Mouse (Mus musculus) urinary bladder, postnatal 25 days (tissue): ENCODE data around the gene Hecw2.

ENCODE experiments used
- DNase-seq: peaks from one replicate; pipeline ENCODE4 v3.0.0; 2022; ENCODE audit warnings: low spot score

Gene Hecw2

DNA sequence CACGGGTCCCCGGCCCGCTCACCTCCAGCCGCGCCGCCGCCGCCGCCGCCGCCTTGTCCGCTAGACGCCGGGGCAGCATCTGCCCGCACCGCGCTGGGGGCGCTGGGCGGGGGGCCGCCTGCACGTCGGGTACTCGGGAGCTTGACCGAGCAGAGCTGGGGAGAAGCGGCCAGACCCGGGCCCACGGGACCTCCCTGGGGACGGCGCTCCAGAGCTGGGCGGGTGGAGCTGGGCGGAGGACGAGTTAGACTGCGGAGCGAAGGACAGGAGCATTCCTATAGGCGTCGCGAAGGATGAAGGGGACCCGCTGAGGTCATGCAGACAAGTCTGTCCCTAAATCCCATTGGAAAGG is at the start of gene Hecw2:
TSS of gene Hecw2 (minus strand) at position 215 of the 352 bp plus-strand sequence.
- DNase-seq, result peak; percentile 14

DNA sequence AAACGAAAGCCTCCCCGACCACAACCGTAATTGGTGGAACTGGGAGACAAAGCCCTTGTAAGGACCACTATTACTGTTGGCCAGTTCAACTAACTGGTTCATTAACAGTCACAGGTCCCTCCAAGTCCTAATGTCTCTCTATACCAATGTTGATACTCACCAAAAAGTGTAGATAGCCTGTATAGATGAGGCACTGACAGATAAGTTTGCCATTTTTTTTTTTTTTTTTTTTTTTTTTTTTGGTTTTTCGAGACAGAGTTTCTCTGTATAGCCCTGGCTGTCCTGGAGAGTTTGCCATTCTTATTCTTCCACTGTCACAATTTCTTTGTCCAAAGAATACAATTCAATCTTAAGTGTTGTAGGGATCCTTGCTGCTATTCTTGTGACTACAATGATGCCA is 47.8 kb upstream of the Hecw2 start:
- no peak for DNase-seq

DNA sequence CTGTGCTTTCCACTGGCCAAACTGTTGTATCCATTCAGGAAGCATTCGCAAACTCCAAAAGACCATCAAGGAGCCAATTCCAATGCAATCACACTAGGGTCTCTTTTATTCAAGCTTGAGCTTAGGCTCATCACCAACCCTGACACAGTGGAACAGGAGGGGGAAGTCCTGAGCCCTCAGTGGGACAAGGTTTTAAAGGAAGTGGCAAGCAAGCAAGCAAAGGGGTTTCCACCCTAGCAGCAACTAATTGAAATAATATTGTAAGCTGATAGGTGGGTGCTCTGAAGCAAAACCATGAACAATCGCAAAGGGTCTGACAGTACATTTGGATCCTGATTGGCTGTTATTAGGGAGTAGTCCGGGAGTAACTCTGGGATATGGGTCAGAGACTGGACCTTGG is 25.3 kb upstream of the Hecw2 start:
- no peak for DNase-seq

DNA sequence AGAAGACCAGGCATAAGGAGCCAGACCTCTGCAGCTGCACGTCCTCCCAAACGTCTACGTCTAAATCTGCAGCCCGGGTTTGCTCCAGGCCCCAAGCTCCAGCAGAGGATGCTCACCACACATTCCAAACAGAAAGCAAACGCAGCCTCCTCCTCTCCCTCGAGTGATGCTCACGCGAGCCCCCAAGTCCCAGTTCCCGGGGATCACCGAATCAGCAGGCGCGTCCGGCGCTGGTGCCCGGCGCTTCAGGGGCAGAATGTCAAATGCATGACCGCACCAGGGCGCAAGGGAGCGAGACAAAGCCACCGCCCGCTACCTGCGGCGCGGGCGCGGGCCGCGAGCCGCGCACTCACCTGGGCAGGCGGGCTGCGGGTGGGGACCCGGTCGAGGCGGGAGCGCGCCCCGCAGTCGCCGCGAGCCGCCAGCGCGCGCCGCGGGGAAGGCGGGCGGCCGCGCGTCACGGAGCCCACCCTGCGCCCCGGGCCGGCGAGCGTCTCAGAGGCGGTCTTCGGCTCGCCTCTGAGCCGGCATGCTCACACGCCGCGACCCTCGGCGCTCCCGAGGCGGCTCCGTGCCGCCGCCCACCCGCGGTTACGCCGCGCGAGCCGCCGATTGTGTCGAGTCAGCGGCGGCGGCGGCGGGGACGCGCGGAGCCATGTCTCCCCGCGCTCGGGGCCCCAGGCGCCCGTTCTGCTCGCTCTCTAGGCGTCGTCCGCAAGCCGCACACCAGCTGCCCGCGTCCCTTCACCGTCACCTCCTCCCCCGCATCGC is 600 bp downstream of the Hecw2 start:
- DNase-seq, result peak; percentile 4

DNA sequence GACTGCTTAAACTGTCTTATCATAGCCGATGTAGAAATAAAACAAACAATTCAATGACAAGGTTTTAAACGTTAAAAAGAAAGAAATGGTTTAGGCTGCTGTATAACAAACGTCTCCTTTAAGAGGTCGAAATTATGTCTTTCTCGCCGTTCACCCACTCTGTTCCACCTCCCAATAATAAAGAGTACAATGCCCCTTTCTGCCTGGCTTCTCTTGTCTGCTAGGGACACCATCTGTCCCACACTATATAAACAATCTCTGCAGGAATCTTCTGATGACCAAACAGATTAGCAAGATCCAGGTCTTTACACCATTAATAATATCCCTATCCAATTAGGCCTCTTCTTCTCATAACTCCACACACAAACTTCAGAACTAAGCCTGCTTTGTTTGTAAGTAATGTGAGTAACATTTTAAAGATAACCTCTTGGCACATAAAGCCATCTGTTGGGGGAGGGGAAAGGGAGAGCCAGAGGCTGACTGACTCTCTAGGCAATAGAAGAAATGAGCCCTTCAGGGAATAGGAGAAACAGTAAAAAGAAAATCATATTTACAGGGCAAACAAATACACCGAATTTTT is 1.7 kb downstream of the Hecw2 start:
- DNase-seq, result no peak

DNA sequence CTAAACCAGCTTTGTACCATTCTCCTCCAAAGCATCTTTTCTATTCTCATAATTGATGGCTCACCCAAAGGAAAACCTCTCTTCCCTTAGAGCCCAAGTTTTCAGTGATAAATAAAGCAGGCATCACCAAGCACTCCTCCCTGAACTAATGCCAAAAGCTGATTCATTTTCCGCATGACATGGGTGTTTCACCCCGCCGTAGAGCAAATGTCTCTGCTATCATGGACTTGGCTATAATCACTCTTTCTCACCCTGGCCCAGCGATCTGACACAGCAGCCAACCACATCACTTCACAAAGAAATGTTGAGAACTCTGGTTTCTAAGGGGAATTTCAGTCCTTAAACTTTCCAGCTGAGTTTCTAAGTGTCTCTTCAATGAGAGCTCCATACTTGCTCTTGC is 7.4 kb downstream of the Hecw2 start:
- DNase-seq, result no peak

DNA sequence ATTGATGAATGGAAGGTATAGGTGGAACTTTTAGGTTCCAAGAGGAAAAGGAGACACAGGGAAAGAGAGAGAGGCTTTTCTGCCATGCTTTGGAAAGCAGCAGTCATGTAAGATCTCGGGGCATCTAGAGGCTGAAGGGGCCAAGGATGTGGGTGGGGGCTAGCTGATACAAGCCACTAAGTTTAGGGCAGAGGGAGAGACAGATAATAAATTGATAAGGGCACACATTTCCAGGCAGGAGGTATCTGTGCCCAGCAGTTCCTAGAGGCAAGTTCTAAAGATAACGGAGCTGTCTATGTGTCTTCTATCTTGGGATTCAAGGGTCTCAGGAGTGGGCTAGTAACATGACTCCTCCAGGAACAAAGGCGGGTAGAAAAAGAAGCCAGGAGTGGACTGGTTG is 8.6 kb downstream of the Hecw2 start:
- no peak for DNase-seq

DNA sequence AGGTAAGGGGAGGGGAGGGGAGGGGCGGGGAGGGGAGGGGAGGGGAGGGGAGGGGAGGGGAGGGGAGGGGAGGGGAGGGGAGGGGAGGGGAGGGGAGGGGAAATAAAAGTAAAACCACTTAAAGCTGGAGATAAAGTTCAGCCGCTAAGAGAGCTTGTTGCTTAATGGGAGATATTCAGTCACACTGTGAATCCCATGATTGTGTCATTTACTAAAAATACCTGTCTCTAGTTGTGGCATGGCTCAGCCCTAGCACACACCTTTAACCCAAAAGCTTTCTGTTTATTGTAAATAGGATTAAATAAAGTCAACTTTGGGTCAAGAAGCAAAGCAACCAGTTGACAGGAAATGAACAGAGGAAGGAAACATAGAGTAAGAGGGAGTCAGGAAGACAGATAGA is 14.3 kb downstream of the Hecw2 start:
- no peak for DNase-seq

DNA sequence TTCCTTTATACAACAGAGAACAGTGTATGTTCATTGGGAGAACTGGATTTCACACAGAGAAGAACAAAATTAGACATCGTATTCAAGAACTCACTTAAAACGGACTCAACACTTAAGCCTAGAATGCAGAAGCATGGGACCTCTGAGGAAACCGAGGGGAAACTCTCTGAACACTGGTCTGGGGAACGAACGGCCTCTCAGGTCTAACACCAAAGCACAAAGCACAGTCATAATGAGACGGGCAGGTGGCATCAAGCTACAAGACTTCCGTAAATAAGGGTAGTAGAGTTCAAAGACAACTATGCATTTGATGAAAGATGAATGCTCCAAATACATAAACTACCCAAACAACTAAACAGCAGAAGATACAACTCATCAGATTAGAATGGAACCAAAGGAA is 15.8 kb downstream of the Hecw2 start:
- no peak for DNase-seq

DNA sequence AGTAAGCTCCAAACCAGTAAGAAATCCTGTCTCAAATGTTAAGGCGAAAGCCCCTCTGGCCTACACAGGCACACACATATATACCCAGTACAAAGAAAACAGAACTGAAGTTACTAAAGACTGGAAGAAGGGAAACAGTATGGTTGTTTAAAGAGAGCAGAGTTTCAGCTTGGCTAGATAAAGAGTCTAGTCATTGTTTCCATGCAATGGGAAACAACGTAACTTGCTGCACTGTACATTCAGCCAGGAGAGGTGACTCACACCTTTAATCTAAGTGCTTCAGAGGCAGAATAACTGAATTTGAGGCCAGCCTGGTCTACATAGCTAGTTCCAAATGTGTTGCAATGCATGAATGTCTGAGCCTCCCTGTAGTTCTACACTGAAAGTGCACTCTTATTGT is 18.4 kb downstream of the Hecw2 start:
- no peak for DNase-seq

DNA sequence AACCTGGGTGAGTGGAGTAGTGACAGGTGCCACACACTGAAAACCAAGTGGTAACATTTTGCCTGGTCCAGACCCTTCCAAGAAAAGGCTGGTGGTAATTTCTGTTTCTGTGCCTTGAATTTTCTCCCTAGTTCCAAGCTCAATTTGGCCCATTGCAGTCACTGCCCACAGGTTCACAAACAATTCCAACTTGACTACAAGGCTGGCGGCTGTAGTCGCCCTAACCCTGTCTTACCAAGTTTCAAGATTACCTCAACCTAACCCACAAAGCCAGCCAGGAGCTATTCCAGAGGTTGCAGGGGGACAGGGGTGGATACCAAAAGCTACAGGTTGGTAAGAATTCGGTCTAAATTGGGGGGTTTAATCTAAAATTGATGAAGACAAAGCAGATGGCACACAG is 27.0 kb downstream of the Hecw2 start:
- DNase-seq, result no peak

DNA sequence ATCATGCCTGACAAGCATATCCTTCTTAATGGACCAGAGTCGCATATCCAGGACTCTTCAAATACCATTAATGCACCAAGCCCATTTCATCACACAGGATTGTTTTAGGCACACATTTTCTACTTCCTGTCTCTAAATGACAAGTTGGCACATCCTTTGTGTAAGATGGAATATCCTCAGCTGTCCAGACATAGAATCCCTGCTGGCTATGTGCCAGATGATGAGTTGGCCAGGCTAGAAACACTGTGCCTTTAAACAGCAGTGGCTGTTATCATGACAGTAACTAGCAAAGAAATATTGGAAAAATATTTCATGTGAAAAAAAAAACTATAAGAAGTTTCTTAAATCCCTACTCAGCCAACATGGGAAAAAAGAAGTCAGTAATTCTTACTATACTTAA is 35.4 kb downstream of the Hecw2 start:
- DNase-seq, result no peak

DNA sequence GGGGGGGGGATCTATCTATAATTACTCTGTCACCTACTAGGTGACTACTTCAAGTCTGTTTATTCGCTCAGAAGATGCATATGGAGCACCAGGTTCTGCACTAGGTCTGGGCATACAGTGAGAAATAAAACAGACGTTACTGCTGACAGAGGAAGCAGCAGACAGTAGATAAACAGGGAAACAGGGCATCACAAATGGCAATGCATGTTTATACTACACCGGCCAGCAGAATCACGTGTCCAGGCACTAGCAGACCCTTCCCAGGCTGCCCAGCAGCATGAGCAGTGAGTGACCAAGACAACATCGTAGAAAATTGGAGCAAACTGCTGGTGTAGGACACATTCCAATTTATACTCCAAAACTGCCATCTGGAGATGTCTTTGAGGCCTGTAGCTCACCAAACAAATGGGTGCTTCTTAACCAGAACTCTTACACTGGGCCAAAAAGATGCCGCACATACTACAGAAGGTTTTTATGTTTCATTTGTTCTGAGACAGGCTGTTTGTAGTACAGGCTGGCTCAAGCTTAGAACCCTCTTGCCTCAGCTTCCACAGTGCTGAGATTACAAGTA is 41.7 kb downstream of the Hecw2 start:
- no peak for DNase-seq

DNA sequence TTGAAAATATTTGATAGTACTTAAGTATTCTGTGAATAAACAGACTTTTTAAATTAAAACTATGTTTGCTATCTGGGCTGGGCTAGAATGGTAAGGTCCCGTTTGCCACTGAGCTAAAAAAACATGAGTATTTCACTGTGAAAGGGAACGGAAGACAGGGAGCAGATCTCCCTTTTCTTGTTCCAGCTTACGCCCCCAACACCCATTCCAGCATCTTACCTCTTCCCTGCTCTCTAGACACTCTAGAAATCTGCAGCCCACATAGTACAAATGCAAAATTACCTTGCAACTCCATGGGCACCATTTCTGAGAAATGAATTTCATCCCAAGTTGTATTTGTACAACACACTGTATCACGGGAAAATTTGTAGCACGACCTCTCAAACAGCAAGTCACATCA is 49.9 kb downstream of the Hecw2 start:
- DNase-seq, result no peak

DNA sequence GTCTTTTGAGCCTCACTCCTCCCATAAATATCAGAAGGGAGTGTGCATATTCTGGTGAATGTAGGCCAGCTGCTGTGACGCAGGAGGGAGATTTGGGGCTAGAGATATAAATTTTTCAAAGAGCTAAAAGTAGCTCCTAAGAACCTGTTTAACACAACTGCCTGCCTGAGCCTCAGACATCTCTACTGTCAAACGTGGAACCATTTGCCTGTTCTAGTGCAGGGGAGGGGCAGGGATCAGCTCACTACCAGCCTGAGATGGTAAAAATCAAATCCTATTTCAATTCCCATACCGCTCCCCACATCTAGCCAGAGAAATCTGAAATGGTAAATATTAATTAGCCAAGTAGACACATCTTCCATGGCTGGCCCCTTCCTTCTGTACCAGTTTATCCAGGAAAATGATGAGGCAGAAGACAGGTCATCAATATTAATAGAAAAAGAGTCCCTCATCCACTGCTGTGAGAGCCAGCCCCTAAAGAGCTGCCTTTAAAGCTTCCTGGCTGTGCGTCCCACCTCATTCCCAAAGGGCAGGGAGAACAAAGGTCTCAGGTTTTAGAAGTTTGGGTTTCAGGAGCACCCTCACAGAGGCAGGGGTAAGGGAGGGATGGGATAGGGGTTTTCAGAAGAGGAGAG is 61.0 kb downstream of the Hecw2 start:
- no peak for DNase-seq

DNA sequence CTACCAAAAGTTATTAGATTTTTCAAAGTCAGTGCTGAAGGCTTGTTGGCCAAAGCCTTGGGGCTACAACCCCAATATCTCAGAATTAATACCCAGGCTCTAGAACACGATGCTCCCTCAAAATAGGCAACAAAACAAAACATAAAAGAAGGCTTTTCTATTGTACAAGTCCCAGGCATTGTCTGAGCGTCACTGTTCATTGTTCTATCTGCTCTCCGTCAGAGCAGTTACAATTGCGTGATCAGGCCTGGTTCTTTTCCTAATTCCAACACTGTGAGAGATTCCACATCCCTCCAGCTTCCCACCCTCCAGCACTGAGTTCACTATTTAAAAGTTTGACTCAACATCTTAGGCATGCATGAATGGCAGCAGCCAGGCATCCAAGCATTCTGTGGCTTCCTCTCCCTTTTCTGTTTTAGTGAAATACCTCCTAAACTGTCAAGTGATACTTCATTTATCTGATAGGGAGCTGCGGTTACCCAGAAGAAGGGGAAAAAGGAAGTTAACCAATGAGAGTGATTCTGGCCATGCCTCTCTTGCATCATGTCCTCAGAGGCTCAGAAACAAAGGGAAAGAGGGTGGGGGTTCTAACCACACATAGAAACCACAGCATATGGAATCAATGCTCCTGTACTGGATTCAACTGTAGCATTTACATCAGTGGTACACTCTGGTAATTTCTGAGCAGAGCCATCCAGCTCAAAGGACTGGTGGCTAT is 66.1 kb downstream of the Hecw2 start:
- no peak for DNase-seq

DNA sequence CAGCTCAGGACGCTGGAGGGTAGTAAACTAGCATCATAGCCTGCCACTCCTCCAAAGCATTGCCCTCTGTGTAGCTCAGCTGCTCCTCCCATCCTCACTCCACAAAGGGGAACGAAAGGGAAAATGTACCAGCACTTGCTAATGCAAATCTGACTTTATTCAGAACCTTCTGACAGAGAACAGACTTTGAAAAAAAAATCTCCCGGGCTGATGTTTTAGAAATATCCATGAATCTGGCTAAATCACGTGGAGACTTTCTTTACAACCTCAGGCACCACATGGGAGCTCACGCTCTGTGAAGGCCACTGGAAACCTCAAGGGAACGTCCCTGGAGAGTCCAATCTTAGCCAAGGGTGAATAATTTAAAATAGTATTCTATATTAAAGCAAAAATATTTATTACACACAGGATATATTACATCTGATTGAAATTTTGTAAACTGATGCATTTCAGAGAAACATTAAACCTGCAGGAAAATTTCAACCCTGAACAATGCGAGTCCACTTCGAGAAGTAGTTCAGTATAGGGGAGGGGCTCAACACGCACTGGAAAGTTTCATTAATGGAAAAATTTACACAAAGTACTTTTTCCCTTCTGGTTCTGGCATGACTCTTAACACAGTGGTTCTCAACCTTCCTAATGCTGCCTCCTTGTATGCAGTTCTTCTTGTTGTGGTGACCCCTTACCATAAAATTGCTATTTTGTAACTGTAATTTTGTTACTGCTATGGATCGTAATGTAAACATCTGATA is 67.8 kb downstream of the Hecw2 start:
- DNase-seq, result no peak

DNA sequence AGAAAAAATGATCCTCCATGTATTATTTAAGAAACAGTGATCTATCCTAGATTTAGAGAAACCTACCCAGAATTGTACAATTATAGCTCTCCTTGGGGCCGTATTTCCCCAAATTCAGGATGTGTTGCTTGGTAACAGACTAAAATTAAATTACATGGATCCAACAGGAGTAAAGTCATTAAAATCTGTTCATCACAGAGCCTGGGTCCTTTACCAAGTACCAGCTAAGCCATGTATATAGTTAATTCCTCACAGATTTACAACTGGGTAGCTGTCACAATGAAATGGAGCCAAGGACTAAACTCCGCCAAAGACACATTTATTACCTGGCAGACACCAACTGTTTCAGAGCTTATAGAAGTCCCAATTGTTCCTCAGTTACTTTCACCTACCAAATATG is 72.4 kb downstream of the Hecw2 start:
- DNase-seq, result no peak

DNA sequence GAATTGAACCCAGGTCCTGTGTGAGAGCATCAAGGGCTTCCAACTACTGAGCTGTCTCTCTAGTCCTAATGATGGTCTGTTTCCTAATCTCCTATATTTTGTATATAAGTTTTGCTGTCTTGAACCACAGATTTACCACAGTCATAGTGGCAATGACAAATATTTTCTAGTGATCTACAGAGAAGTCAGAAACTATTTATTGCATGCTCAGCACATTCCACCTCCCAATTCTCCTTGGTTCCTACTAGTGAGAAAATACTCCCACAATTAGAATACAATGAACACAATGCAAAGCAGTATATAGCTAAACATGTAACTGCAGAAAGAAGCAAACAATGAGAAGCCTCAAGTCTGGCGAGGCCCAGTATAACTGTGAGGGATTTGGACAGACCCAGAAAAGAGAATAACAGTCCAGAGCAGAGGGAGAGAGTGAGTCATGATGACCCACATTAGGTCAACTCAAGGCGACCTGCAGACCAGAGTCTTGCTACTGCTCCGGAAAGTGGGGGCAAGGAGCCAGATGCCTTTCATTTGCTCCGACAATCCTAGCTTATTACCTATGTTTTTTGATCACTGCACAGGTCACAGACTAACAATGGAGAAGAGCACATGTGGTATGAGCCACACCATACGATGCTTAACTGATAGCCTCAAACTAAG is 73.8 kb downstream of the Hecw2 start:
- DNase-seq, result no peak

DNA sequence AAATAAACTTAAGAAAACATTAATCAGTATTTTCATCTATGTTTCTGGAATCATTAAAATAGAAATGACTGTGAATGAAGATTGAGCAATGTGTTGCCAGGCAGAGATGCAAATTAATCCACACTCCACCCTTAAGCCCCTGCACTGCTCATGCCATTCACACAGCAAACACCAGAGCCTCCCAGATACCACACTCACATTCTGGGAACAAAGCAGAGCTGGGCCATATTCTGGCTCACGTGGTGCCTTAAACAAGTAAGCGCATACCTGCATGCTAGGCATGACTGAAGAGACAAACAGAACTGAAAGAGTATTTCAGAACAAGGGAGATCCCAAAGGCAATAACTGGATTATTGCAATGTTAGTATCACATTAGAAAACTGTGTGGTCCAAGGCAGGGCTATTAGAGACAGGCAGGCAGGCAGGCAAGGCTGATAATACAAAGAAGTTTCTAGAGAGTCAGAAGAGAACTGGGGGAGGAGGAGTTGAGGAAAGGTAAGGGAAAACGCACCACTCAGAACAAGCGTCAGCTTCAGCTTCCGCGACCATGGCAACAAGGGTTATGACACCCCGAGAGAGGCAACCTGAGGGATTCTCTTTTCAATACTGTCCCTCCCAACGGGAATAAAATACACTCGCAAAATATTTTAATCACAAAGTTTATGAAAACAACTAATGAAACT is 75.2 kb downstream of the Hecw2 start:
- no peak for DNase-seq
